ENCODE assay signal across 20 mouse cellular contexts in the genomic region with DNA sequence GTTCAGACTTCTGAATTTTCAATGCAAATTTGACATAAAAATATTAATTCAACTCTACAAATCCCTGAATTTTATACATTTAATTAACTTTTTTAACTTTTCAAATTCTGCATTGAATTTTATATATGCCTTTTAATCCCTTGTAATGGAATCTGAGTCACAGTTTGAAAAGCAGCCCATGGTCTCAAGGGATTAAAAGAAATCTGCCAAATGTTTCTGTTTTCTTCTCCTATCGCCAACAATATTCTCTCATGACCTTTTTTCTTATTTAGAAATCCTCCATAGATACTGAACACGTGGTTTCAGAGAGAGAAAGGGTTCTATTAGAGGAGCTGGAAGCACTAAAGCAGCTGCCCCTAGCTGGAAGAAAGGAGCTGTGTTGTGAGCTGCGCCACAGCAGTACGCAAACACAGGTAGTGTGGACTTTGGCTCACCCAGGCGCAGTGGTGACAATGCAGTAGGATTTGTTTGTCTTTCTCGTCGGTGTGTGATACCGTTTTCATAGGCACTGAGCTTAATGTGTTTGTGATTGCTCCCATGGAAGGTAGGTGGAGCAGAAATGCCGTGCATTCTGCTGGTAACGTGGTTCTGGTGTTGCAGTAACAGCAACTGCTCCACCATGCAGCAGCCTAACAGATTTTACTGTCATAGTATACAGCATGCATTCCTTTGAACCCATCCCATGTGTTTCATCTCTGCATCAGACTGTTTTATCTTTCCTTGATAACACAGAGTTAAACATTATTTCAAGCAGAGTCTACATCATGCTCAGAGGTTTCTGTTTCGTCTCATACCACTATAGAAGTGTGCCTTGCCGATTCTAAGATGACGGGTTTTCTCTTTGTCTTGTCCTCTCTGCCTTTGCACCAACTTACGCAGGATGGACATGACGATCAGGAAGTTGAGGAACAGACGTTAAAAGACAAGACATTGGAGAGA.
A peak's percentile ranks its signal among the peaks of the same experiment; 100 is the strongest.
DNase-seq lines count a peak whose midpoint lies in the region; ATAC-seq and TF ChIP-seq lines count a peak whose summit lies in the region.
"Had no signal": no experiment of that assay in that cellular context is flagged by ENCODE, and none has a peak within 500 bp of the region (broad histone marks: within the 10 kb centered on the region; RNA-seq: fewer than 3 reads in every experiment).

No protein-coding gene starts in this region.

- WGBS in lung, embryonic 14.5 days = 65% methylated on average over 16 of the region's 16 CpGs
- WGBS in intestine, postnatal 0 days = 43% methylated on average over 16 of the region's 16 CpGs
- WGBS in liver, embryonic 16.5 days (ENCODE audit: insufficient replicate concordance) = 68% methylated on average over 16 of the region's 16 CpGs
- WGBS in hindbrain, embryonic 10.5 days = 92% methylated on average over 16 of the region's 16 CpGs

- H3K27me3 ChIP-seq in lung, embryonic 14.5 days (ENCODE audit: insufficient read depth, low read length) = no peaks in the 10 kb centered on the region
- no peaks in the 10 kb centered on the region for H3K27me3 ChIP-seq in intestine, postnatal 0 days (replicated peaks; ENCODE audit: control insufficient read depth, insufficient read depth, low read length)
- H3K27me3 ChIP-seq in liver, embryonic 16.5 days (ENCODE audit: control insufficient read depth, insufficient read depth, low read depth, low read length) = no peaks in the 10 kb centered on the region
- H3K27me3 ChIP-seq in hindbrain, embryonic 10.5 days (ENCODE audit: insufficient read depth, poor library complexity, severe bottlenecking) = no peaks in the 10 kb centered on the region
- H3K27me3 ChIP-seq: forebrain, embryonic 13.5 days; heart, embryonic 15.5 days; limb, embryonic 12.5 days had no signal

- peak; percentile 2 for DNase-seq in lung, embryonic 14.5 days
- no peak for DNase-seq in lung, postnatal 14 days
- DNase-seq in hindbrain, embryonic 10.5 days (ENCODE audit: low spot score) = no peak
- DNase-seq in cerebellum, postnatal 36 days = no peak
- no peak for DNase-seq in ovary, postnatal 14 days (ENCODE audit: low spot score)
- DNase-seq: adrenal gland, adult 2 months; cerebellum, adult 11 months; cerebellum, postnatal 25 days; kidney, postnatal 14 days; lung, postnatal 4 days; right cerebral cortex, postnatal 4 days; thymus, adult 2 months had no signal

- no peak overlapping the region for H3K9ac ChIP-seq in lung, embryonic 14.5 days
- peak overlapping the region; percentile 17; the same call in 1 of the 2 replicates for H3K9ac ChIP-seq in intestine, postnatal 0 days (ENCODE audit: low read depth, low read length)
- no peak overlapping the region for H3K9ac ChIP-seq in liver, embryonic 16.5 days (ENCODE audit: low read depth, low read length)
- H3K9ac ChIP-seq: forebrain, embryonic 13.5 days; heart, embryonic 15.5 days; limb, embryonic 12.5 days had no signal

- H3K9me3 ChIP-seq in lung, embryonic 14.5 days (ENCODE audit: low read depth, low read length) = no peaks in the 10 kb centered on the region
- no peaks in the 10 kb centered on the region for H3K9me3 ChIP-seq in intestine, postnatal 0 days (ENCODE audit: control insufficient read depth)
- H3K9me3 ChIP-seq in liver, embryonic 16.5 days (replicated peaks; ENCODE audit: control insufficient read depth, low read length) = no peaks in the 10 kb centered on the region
- H3K9me3 ChIP-seq in hindbrain, embryonic 10.5 days = no peaks in the 10 kb centered on the region
- H3K9me3 ChIP-seq: embryonic facial prominence, embryonic 10.5 days; forebrain, embryonic 13.5 days; heart, embryonic 15.5 days; limb, embryonic 12.5 days had no signal

- no peak overlapping the region for H3K4me3 ChIP-seq in lung, embryonic 14.5 days (ENCODE audit: low read depth, low read length)
- H3K4me3 ChIP-seq in intestine, postnatal 0 days (ENCODE audit: low read depth, low read length) = peak overlapping the region; percentile 38
- peak overlapping the region; percentile 38 for H3K4me3 ChIP-seq in liver, embryonic 16.5 days (ENCODE audit: low read depth, low read length)
- H3K4me3 ChIP-seq in hindbrain, embryonic 10.5 days = no peak overlapping the region
- H3K4me3 ChIP-seq: embryonic facial prominence, embryonic 10.5 days; forebrain, embryonic 13.5 days; heart, embryonic 15.5 days; limb, embryonic 12.5 days had no signal

- peaks cover 26% of the 10 kb centered on the region for H3K36me3 ChIP-seq in lung, embryonic 14.5 days (ENCODE audit: insufficient read depth)
- H3K36me3 ChIP-seq in intestine, postnatal 0 days (ENCODE audit: control insufficient read depth, insufficient read depth) = peaks cover 17% of the 10 kb centered on the region
- H3K36me3 ChIP-seq in liver, embryonic 16.5 days (ENCODE audit: control insufficient read depth, insufficient read depth) = no peaks in the 10 kb centered on the region
- H3K36me3 ChIP-seq in hindbrain, embryonic 10.5 days = peaks cover 64% of the 10 kb centered on the region

- no peak overlapping the region for H3K4me2 ChIP-seq in lung, embryonic 14.5 days
- peak overlapping the region; percentile 44 for H3K4me2 ChIP-seq in intestine, postnatal 0 days (replicated peaks; ENCODE audit: low read depth)
- H3K4me2 ChIP-seq in liver, embryonic 16.5 days (ENCODE audit: low read depth, low read length) = peak overlapping the region; percentile 31
- H3K4me2 ChIP-seq: forebrain, embryonic 13.5 days; heart, embryonic 15.5 days; limb, embryonic 12.5 days; midbrain, embryonic 11.5 days had no signal

- H3K27ac ChIP-seq in lung, embryonic 14.5 days (ENCODE audit: low read depth) = no peak overlapping the region
- H3K27ac ChIP-seq in intestine, postnatal 0 days (ENCODE audit: low read depth, low read length) = peak overlapping the region; percentile 75
- peak overlapping the region; percentile 47 for H3K27ac ChIP-seq in liver, embryonic 16.5 days (ENCODE audit: low read length)
- no peak overlapping the region for H3K27ac ChIP-seq in hindbrain, embryonic 10.5 days
- H3K27ac ChIP-seq: embryonic facial prominence, embryonic 10.5 days; forebrain, embryonic 13.5 days; heart, embryonic 15.5 days; limb, embryonic 12.5 days had no signal

- no peak for TF ChIP-seq CTCF in lung, embryonic 14.5 days (IDR thresholded peaks at IDR 0.05; ENCODE audit: low read depth)
- peak; percentile 48 for TF ChIP-seq CTCF in intestine, postnatal 0 days (IDR thresholded peaks at IDR 0.05; ENCODE audit: low read depth)

- ATAC-seq in lung, embryonic 14.5 days (ENCODE audit: insufficient read depth) = no peak; the same call in 1 of the 2 replicates
- peak; percentile 99 for ATAC-seq in intestine, postnatal 0 days
- peak; percentile 94 for ATAC-seq in liver, embryonic 16.5 days (ENCODE audit: low read depth)
- ATAC-seq: forebrain, embryonic 13.5 days; inflammation-experienced regulatory T-cells, adult 6 months had no signal

- H3K4me1 ChIP-seq in lung, embryonic 14.5 days (ENCODE audit: insufficient read depth) = no peaks in the 10 kb centered on the region
- 0 out of 2 replicates have a peak, but pooled peaks cover 3% of the 10 kb centered on the region for H3K4me1 ChIP-seq in intestine, postnatal 0 days (replicated peaks; ENCODE audit: control insufficient read depth, insufficient read depth, low read length)
- no peaks in the 10 kb centered on the region for H3K4me1 ChIP-seq in liver, embryonic 16.5 days (ENCODE audit: control insufficient read depth, low read depth, low read length)
- H3K4me1 ChIP-seq in hindbrain, embryonic 10.5 days (replicated peaks) = no peaks in the 10 kb centered on the region
- H3K4me1 ChIP-seq: embryonic facial prominence, embryonic 10.5 days; forebrain, embryonic 13.5 days; heart, embryonic 15.5 days; limb, embryonic 12.5 days had no signal

Comparison
In these comparisons a context has a peak if more than half of its experiments do, and no peak if none do; other contexts are left out.
1. H3K27ac ChIP-seq: peak in intestine, postnatal 0 days (single experiment) and liver, embryonic 16.5 days (single experiment); none in lung, embryonic 14.5 days (single experiment) and hindbrain, embryonic 10.5 days (single experiment).
2. H3K4me3 ChIP-seq: peak in intestine, postnatal 0 days (single experiment) and liver, embryonic 16.5 days (single experiment); none in lung, embryonic 14.5 days (single experiment) and hindbrain, embryonic 10.5 days (single experiment).